Mouse (Mus musculus): ENCODE results near the gene Mettl15. TPM values are rescaled to one million over a fixed set of nuclear protein-coding genes. Genes with fewer than 3 reads are reported as not detected.

The Mettl15 gene
- polyA plus RNA-seq, 1 experiment, result 10.3 TPM

DNA sequence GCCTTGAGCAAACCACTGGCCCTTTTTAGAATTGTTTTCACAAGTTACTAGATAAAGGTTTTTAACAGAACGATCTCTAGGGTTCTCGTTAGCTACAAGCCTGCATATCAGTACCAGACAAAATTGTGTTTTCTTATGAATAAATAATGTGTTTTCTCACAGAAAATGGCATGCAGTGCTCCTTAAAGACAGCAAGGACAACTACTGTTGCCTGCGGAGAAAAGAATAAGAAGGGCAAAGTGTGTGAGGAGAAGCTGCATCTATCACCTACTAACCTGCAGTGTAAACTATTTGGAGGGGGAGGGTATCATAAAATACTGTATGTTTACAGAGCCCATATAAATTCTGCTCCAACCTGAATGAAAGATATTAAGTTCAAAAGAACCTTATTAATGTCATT is 150.6 kb downstream of the Mettl15 start:
- Histone ChIP-seq H3K27ac (ENCODE audit: insufficient read depth, low read length) (no peak overlapping the region), H3K4me1 (ENCODE audit: control insufficient read depth, insufficient read depth, low read length) (no peaks in the 10 kb centered on the region), H3K4me3 (ENCODE audit: insufficient read depth, low read length) (no peak overlapping the region)
- no peak for TF ChIP-seq CTCF (IDR thresholded peaks at IDR 0.05; ENCODE audit: borderline replicate concordance, insufficient read depth, low read length)

DNA sequence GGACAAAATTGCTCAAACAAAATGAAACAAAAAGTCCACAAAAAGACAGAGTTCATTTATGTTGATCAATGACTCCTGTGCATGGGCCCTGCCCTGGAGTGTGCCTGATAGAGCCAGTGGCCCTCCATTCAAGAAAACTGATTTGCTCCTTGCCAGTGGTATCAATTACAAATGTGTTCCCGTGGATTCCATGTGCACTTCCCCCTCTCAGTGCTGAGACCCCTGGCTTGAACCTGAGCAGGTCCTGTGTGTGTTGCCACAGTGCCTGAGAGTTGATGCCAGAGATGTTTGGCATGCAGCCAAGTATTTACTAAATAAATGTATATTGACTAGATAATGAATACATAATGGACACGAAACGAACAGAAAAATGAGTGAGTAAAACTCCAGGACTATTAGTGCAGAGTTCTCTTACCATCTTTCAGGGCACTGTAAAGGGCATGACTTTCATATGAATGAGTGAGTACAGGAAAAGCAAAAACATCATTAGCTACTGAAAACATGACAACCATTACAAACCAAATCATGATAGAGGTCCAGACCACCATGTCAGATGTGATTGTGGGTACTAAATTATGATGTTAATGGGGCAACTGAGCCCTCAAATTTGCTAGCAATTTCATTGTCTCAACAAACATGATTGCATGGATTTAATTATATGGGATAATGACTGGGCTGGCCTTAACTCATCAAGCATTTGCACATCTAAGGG is 174.6 kb downstream of the Mettl15 start:
- no peaks in the 10 kb centered on the region for H3K4me1 ChIP-seq (ENCODE audit: control insufficient read depth, insufficient read depth, low read length)
- no peak overlapping the region for H3K27ac ChIP-seq (ENCODE audit: insufficient read depth, low read length)
- no peak overlapping the region for H3K4me3 ChIP-seq (ENCODE audit: insufficient read depth, low read length)
- TF ChIP-seq POLR2A (IDR thresholded peaks at IDR 0.05; ENCODE audit: low read depth, low read length), result no peak
- no peak for TF ChIP-seq CTCF (IDR thresholded peaks at IDR 0.05; ENCODE audit: borderline replicate concordance, insufficient read depth, low read length)

DNA sequence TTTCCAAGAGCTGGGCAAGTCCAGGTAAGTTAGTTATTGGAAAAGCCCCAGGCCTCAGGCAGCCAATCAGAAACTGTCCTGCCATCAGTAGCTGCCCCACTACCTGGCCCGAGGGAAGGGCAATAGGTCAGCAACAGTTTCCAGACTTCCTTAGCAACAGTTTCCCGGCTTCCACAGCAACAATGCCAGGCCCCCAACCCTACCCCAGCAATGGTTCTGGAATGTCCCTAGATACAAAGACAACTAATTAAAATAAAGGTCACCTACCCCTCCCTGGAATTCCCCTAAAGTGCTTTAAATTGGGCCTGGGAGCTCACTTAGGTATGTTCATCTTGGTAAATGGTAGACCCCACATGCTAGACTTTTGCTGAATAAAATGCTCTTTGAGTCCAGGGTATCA is 230.9 kb downstream of the Mettl15 start:
- no peak overlapping the region for H3K27ac ChIP-seq (ENCODE audit: insufficient read depth, low read length)
- no peak overlapping the region for H3K4me3 ChIP-seq (ENCODE audit: insufficient read depth, low read length)
- no peak for TF ChIP-seq POLR2A (IDR thresholded peaks at IDR 0.05; ENCODE audit: low read depth, low read length)
- TF ChIP-seq CTCF (IDR thresholded peaks at IDR 0.05; ENCODE audit: borderline replicate concordance, insufficient read depth, low read length), result no peak
- H3K4me1 ChIP-seq (ENCODE audit: control insufficient read depth, insufficient read depth, low read length), result no peaks in the 10 kb centered on the region

Other genes starting within 250 kb of the Mettl15 start
- gene Kif18a, start within 50 bp of the Mettl15 start, polyA plus RNA-seq (2011; ENCODE audit: insufficient read length, low read depth, missing spikeins), result 7.5 and 11.0 TPM in 2 replicates

Data from embryonic fibroblast, embryonic 13.5 days (primary cell).